Mouse (Mus musculus): ENCODE data around the gene Zbtb14.
A peak's percentile ranks its signal among the peaks of the same experiment; 100 is the strongest.

The Zbtb14 gene

DNA sequence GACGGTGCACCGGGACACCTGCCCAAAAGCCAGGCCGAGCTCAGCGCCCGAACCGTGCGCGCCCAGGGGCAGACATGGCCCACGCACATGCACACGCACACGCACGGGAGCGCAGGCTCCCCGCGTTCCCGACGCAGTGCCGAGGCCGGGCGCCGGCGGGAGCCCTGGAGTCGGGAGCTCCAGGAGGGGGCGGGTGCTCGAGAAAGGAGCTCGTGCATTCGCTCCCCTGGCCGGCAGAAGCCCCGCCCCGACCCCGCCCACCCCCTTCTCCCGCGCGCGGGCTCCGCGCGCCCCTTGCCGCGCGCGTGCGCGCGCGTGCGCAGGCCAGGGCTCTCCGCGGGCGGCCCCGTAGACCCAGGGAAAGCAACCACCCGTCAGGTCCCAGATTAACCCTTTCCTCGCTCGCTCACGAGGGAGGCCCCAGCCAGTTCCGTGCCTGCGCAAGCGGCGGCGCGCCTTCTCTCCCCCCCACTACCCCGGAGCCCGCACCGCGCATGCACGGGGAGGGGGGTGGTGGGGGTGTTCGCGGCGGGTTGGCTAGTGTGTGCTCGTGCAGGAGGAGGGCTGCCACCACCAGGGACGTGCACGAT lies at the start of gene Zbtb14:
TSS of gene Zbtb14 (plus strand) at position 540 of the 590 bp plus-strand sequence.
- peak; percentile 84 to 88 for DNase-seq (ENCODE audit: low spot score in 2 of 2)

DNA sequence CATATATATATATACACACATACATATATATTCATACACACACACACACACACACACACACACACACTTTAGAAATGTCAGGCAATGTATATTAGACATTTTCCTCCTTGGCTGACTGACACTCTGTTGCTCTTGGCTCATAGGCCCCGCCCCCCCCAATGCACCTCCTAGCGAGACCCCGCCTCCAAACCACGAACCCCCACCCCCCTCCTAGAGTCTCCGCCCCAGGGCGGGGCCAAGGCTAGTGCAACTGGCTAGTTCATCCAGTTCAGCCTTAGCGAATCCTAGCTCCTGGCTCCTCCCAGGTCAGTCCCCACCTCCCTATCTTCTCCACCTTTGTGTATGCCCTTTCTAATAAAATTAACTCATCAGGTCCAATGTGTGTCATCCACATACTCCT lies 36.8 kb upstream of the Zbtb14 start:
- DNase-seq (ENCODE audit: low spot score in 2 of 2): no peak

DNA sequence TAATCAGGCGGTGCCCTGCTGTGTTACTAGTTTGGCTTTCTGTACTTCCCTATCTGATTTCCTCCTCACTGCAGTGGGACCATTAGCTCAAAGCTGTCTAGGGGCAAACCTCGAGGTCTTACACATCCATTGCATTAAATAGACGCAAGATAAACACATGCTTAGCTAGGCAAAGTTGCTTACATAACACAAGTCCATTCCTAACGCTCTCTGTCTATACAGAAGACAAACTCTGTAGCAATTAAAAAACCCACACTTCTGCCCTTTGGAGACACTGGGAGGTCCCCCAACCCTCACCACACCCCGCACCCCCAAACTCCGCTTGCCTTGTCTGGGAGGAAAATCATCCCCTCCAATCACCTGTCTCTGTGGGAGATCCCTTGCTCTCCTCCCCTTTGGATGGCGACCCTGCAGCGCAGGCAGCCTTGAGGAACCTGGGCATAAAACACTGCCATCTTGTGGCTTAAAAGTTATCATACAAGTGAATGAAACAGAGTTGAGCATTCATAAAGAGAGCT lies 33.8 kb upstream of the Zbtb14 start:
- DNase-seq (ENCODE audit: low spot score in 2 of 2): peak; percentile 10 to 41

DNA sequence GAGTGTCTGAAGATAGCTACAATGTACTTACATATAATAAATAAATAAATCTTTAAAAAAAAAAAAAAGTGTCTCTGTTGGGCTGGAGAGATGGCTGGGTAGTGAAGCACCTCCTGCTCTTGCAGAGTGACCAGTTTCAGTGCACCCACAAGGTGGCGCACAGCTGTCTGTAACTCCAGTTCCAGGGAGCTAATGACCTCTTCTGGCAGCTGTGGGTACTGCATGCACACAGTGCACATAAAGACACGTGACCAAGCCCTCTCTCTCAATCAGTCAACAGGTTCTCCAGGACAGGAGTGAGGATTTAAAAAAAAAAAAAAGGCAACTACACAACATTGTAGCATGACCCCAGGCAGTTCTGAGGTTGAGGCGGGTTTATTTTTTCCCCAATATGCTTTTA lies 17.8 kb upstream of the Zbtb14 start:
- no peak for DNase-seq (ENCODE audit: low spot score in 2 of 2)

DNA sequence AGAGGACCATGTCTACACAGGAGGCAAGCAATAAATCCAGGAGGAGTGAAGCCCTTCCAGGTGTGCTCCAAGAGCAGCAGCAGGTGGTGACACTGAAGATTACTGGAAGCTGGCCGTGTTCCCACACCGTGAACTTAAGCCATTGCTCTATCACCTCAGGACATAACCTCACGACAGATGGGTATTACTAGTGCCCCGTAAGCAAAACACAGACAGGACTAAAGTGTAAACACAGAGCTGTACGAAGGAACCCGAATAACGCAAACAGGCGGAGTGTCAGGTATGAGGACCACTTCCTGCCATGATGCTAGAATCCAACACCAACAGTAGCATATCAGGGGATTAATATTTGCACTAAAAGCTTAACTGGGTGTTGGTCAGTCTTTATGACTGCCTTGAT lies 2.0 kb upstream of the Zbtb14 start:
- no peak for DNase-seq (ENCODE audit: low spot score in 2 of 2)

DNA sequence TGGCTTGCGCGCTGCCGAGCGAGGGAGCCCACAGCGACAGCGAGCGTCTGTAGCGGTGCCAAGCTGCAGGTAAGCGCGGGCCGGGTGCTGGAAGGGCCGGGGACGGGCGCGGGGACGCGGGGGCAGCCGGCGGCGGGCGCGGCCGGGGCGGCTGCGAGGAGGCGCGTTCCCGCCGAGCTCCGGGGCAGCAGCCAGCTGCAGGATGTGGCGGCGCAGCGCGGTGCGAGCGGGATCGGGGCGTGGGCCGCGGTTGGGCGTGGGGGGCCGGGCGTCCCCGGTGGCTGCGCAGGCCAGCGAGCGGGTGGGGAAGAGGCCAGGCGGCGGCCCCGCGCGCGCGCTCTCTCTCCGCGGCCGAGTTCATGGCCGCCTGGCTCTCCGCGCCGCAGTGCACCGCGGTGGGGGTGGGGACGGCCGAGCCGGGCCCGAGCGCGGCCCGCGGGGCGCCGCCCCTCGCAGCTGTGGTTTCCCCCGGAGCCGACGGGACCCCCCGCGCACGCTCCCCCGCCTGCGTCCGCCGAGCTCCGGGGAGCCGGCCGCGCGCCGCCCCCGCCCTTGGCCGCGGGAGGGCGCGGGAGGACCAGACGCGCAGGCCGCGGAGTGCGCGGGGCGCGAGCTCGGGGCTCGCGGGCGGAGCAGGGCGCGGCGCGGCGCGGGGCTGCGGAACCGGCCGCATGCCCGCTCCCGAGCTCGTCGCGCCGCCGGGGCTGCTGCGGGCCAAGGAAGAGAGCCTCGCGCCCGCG lies 521 bp downstream of the Zbtb14 start:
- peak; percentile 45 to 59 for DNase-seq (ENCODE audit: low spot score in 2 of 2)

DNA sequence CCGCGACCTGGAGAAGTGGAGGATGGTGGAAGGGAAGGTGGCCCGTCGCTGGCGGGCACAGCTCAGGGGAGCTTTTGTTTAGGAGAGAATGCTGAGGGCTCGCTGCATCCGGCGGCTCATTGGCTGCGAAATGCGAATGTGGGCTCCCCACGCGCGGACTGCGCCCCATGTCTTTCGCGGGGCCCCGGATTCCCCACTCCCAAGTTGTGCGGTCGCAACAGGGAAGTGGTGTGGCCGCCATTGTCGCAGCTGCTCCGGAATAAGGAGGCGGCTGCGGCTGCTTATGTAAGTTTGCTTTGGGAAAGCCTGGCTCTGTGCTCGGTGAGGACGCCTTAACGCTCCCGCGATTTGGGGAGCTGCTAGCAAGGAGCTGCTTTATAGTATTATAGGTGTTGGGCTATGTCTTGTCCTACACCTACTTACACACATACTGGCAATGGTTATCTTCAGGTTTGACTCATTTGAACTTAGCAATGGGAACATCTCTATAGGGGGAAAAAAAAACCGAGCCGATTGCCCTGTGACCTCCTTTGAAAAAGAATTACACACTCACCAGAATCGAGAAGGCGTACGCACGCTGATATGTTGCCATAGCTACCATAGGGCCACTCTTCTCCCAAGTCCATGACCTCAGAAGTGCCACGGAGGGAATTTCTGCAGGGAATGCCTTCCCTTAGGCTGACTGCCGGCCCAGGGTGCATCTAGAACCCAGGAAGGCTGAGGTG lies 1.3 kb downstream of the Zbtb14 start:
- DNase-seq (ENCODE audit: low spot score in 2 of 2): peak; percentile 57 to 77

DNA sequence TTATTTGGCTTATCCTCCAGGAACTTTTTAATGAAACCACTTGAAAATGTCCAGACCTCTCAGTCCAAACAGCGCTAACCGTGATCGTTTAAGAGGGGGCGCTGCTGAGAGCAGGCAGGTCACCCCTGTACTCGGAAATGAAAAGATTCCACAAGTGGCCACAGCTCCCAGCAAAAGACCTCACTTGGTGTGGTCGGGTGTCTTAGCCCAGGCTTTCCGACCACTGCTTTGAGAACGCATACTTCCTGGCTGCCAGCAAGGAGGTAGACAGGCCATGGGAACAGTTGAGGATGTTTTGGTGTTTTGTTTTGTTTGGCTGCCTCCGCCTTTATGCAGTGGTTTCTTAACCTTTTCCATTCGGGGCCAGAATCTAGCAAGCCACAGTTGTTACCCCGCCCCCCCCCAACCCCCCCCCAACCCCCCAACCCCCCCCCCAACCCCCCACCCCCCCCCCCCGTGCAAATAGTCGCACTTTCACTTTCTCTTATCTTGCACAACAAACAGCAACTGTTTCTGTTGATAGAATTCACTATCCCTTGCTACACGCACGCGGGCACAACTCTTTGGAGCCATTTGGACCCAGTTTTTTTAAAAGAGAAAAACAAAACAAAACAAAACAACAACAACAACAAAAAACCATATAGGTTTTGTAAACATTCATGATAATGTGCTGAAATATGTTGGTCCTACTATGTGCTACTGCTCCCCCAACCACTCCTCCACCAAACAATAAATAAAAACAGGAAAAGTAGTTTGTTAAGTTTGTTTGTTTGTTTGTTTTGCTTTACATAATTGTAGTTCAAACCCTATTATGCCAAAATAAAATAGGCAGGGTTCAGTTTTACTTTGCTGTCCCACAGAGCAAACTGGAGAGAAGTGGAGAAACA lies 13.5 kb downstream of the Zbtb14 start:
- no peak for DNase-seq (ENCODE audit: low spot score in 2 of 2)

DNA sequence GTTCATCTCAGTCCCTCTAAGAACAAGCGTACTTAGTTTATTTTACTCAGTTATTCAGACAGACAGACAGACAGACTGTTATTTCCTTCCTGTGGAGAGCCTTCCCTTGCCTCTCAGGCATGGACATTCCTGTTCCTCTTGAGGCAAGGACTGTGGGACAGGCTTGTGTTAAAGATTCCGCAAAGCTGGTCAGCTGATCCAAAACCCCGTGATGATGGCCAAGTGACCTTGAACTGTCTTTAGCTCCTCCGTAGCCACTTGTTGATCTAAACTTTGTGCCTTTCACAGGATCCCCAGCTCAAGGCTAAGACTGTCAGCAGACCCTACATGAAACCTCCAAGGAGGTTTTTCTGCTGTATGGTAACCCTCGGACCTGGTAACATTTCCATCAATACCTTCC lies 14.3 kb downstream of the Zbtb14 start:
- DNase-seq (ENCODE audit: low spot score in 2 of 2): no peak

DNA sequence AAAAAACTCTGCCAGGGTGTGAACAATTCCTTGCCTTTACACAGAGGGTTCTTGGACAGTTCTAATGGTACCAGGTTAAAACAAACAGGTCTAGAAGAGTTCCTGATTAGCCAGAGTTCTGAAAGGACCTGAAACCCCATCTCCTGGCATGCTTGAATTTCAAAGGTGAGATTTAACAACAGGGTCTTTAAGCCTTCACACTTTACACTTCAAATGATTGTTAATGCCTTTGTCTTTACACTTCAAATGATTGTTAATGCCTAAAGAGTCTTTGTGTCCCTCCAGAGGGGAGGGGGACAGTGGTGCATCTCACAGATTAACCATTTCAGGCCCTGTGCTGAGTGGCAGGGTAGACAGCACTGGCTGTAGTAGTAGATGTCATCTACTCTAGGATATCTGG lies 15.2 kb downstream of the Zbtb14 start:
- no peak for DNase-seq (ENCODE audit: low spot score in 2 of 2)

DNA sequence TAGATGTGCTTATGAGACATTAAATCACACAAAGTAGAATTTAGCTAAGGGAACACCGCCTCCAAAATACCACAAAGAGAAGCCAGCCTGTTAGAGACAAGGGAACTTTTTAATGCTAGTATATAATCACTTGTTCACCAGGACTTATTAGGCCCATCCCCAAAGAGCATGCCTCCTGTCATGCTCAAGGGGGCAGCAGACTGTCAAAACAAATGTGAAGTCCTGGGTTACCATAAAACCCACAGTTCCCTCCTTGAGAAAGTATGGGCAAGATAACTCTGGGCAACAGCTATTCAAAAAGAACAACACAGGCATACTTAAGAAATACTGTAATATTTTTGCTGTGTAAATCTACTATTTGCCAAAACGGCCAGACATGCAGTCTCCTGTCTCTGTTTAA lies 18.3 kb downstream of the Zbtb14 start:
- no peak for DNase-seq (ENCODE audit: low spot score in 2 of 2)

DNA sequence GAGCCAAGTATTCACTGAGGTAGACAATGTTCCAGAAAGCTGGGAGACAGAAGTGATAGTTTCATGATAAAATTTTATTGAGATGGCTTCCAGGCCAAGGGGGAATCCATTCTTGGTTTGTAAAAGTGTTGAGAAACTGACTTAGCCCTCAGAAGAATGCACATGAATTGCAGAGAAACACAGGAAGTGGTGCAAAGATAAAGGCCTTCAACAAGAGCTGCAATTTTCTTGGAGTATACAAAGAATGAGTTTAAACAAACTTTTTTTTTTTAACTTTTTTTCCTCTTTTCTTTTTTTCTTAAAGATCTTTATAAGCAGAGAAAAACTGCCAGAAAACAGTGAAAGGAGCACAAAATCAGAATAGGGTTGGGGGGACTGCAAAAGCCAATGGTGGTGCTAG lies 33.3 kb downstream of the Zbtb14 start:
- no peak for DNase-seq (ENCODE audit: low spot score in 2 of 2)

DNA sequence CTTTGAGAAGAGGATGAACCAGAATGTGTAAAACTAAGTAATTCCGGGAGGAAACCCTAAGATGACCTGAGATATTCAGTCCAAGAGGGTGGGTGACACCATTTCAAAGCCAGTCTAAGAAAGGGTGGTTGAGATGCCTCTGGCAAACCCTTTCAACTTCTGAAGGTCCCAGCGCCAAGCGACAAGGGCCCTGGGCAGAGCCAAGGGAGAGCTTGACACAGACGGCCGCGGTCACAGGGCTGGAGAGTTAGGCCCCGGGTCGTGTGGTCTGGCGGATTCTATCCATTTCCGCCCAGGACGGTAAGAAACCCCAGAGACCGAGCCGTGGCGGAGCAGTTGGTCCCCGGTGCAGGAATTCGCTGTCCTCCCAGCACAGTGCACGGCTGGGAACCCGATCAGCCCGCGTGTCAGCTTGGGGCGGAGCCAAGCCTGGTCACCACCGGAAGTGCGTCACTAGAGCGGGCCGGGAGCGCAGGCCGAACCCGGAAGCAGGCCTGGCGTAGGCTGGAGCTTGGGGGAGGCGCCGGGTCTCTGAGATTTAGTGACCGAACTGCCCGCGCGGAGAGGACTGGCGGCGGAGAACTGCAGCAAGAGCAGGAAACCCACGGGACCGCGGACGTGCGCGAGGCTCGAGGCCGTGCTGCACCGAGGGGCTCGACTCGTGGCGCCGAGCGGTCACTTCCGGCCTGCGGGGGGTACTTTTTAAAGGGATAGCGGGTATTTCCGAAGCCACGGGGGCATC lies 34.2 kb downstream of the Zbtb14 start:
- peak; percentile 80 to 94 for DNase-seq (ENCODE audit: low spot score in 2 of 2)

DNA sequence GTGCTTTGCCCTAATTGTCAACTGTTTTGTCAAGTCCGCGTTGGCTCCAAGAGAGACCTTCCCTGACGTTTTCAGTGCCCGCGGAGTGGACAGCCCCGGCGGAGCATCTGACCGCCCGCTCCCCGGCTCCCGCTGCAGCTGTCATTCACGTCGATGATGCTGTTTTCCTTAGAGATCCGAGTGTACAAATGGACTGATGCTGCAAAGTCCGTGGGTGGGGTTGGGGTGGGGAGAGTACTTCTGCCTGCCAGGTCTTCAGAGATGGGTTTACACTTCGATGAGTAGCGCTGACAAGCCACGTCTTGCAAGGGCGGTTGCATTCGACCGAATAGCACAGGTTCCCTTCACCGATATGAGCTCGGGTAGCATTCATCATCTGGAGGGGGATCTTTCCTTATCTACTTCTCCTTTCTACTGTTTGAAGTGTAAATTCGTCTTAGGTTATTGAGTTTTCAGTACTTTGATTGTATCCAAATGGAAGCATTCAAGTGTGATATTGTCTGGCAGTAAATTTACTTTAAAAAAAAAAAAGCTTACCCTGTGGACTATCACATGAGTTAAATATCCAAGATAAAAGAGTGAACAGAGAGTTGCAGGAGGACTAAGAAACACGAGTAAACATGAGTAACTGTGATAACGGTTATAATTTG lies 35.0 kb downstream of the Zbtb14 start:
- no peak for DNase-seq (ENCODE audit: low spot score in 2 of 2)

DNA sequence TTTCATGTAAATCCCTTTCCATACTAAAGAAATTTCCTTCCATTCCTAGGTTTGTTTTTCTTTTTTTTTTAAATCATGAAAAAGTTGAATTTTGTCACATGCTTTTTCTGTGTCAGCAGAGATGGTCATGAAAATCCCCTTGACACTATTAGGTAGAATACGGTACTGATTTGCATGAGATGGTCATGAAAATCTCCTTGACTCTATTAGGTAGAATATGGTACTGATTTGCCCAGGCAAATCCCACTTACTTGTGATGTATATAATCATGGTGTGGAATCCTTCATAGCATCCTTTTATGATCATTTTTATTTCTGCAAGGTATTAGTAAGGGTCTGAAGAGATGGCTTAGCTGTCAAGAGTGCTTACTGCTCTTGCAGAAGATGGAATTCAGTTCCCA lies 38.7 kb downstream of the Zbtb14 start:
- DNase-seq (ENCODE audit: low spot score in 2 of 2): no peak

DNA sequence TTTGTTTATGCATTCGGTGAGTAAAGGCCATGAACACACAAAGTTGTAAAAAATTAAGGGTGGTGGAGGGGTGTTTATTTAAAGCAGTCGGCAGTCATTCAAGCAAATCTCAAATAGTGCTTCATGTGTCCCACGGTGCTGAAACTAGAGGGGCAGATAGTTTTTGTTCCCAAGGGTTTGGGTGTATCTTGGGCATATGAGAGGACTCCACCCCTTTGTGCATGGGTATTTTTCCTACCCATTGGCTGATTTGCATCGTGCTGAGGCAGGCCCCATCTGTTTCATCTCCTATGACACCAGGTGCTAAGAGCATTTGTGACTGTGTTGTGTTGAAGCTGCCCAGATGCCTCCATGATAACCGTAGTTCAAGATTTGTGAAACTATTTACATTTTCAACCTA lies 55.0 kb downstream of the Zbtb14 start:
- DNase-seq (ENCODE audit: low spot score in 2 of 2): no peak

DNA sequence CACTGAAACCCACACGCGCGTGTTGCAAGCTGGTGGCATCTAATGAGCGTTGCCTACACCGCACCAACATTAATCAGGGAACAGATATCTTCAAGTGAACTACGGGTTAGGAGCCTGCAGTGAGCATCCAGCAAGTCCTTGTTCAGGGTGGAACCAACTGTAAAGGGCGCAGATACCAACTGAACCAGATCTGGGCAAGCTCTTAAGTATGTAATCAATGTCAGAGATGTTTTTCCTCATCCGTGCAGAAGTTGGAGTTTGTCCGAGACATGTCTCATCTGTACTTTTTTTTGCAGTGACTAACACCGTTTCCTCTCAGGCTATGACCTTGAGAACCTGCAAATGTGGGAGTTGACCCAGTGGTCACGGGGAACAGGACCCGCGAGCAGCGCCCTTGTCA lies 55.6 kb downstream of the Zbtb14 start:
- no peak for DNase-seq (ENCODE audit: low spot score in 2 of 2)

DNA sequence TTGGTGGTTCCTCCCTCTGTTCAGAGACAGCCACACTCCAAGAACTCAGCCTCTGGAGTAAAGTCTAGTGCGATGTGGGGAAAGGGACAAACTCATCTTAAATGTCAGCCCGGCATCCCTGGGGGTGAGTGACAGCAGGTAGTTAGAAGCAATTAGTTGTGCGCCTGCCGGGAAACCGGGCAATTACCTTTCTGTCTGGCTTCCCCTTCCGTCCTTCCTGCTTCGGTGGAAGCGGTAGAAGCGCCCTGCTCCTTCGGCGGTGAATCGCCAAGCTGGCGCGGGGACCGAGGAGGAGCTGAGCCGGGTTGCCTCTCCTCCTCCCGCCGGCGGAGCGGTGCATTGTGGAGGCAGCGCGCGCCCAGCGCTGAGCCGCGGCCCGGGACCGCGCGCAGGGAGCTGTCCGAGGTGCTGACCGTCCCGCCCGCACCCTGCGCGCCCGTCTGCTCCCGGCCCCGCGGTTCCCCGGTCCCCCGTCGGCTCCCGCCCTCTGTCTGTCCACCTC lies 56.2 kb downstream of the Zbtb14 start, which contains the start of gene Akain1:
TSS of gene Akain1 (plus strand) at position 337 of the 502 bp plus-strand sequence.
- peak in 1 of 2 experiments; percentile 34 for DNase-seq (ENCODE audit: low spot score in 2 of 2)

DNA sequence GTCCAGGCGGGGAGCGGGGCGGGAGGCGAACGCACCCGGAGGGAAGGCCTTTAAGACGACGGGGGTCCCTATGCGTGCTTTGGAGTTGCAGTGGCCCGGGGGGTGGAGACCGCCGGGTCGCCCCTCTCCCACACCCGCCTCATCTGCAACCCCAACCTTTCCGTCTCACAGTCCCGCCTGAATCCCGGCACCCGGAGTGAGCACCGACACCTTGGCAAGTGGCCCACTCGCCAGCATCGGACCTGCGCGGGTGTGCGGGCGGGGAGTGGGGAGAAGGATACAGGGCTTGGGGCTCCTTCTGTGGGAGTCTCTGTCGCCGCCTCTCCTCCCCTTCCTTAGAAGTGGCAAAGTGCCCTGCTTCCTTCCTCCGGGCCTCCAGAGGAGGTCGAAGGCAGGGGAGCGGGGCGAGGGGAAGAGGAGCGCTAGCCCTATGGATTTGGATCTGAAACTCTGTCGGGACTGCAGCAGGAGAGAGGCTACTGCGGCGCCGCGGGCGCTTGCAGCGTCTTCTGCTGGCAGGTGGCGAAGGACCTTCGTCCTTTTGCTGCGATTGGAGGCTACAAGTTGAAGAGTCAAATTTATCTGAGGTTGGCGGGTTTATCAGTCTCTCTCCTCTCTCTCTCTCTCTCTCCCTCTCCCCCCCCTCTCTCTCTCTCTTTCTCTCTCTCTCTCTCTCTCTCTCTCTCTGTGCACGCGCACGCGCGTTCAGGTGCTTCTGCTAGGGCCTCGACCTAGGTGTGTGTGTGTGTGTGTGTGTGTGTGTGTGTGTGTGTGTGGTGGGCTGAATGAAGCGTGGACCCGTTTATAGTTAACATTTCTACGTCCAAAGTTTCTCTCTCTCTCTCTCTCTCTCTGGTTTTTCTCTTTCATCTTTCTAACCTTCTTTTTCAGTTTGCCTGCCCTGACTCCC lies 57.0 kb downstream of the Zbtb14 start:
- DNase-seq (ENCODE audit: low spot score in 2 of 2): peak in 1 of 2 experiments; percentile 25

Measured in left cerebral cortex, adult 9 months (tissue).